Mouse (Mus musculus): ENCODE measurements around the gene Fkrp.

GRCm38 (mm10) chr7:16830449-16830848, 13.9 kb upstream of the Fkrp start:
- TF ChIP-seq CTCF (IDR thresholded peaks at IDR 0.05; ENCODE audit: low read depth) = no peak
- no peak for TF ChIP-seq EP300 (IDR thresholded peaks at IDR 0.05; ENCODE audit: low read depth)

All from liver, postnatal 0 days (tissue).